Mouse (Mus musculus) E14TG2a.4 (cell line): Measurements from ENCODE around the gene Gm45213.
A peak's percentile ranks its signal among the peaks of the same experiment; 100 is the strongest.
"Not testable (repeated sequence)": the region's sequence is repeated elsewhere in the genome, so short reads cannot be mapped to it uniquely, and the experiment has no call there.

Experiments used
- H3K27me3 ChIP-seq: 2 replicates; pipeline ENCODE4 v1.6.1; 2014; ENCODE audit warnings: low read length, control low read depth; ENCODE audit not compliant: insufficient read depth
- H3K36me3 ChIP-seq: 2 replicates; pipeline ENCODE4 v1.6.1; 2014; ENCODE audit warnings: low read length, control low read depth; ENCODE audit not compliant: insufficient read depth
- H3K4me1 ChIP-seq: replicated peaks from 2 replicates; pipeline ENCODE4 v1.6.1; 2014; ENCODE audit warnings: low read depth, low read length, control low read depth
- H3K4me3 ChIP-seq: replicated peaks from 2 replicates; pipeline ENCODE4 v1.5.1; 2014; ENCODE audit warnings: mild to moderate bottlenecking, low read length
- H3K9me3 ChIP-seq: 2 replicates; pipeline ENCODE4 v1.6.1; 2014; ENCODE audit warnings: low read length, control low read depth
- CTCF ChIP-seq: conservative IDR thresholded peaks from 2 replicates; pipeline ENCODE4 v1.5.1; 2014; ENCODE audit warnings: low read length
- NANOG ChIP-seq: IDR thresholded peaks from 2 replicates; pipeline ENCODE4 v1.6.1; 2014; ENCODE audit warnings: borderline replicate concordance, low read length, mixed read lengths
- POU5F1 ChIP-seq: IDR thresholded peaks from 2 replicates; pipeline ENCODE4 v1.6.1; 2014; ENCODE audit warnings: low read length, borderline replicate concordance

Gene Gm45213

DNA sequence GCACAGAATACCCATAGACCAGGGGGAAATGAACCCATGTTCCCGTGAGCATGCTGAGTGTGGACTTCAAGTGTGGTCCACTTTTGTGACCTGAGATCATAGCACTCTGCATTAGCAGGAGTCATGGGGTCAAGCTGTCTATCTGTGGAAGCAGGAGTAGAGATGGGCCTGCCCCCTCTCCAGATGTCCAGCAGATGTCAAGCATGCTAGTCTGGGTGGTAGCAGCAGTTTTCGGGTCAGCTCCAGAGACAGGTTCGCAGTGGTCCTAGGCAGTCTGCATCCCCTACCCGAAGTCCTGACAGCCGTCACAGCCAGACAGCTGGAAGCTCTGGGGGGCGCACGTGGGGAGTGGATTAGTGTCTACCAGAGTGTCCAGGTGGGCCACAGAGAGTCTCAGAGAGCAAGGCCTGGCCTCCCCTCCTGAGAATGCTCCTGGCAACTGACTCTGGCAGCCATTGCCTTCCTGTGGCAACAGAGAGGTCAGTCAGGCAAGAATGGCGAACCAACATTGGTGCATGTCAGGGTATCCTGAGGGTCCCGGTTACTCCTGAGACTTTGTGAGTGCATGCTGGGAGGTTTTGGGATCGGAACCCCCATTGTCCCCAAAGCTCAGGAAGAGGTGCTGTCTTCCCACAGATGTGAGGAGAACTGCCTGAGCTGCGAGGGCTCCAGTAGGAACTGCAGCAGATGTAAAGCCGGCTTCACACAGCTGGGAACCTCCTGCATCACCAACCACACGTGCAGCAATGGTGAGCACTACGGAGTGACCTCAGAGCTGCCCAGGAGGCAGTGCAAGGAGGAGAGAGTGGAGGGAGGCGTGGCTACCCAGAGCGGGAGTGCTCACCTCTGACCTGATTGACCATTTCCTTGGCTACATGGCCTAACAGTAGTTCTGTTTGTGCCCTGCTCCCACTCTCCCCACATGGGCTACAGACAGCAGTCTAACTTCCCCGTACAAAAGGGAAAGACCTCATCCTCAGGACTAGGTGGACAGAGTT, 3.8 kb downstream of the Gm45213 start:
- H3K9me3 ChIP-seq: 0 out of 2 replicates have a peak, but pooled peaks cover under 1% of the 10 kb centered on the region
- no peak for TF ChIP-seq POU5F1
- peaks cover 51% of the 10 kb centered on the region for H3K36me3 ChIP-seq

DNA sequence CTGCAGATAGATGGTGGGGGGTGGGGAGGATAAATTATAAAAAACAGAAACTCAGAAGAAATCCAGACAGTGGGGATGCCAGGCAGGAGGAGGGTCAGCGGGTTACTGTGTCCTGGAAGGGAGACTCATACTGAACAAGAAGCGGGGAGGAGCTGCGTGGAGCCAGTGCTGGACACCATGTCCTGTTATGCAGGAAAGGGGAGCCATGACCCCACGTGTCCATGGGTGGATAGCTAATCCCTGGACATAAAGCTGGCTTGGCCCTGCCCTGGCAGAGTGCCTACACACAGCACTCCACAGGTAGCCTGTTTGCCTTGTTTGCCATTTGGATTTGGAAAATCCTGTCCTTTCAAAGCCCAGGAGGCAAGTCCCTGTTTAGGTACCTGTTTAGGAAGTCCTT, 4.6 kb downstream of the Gm45213 start:
- TF ChIP-seq POU5F1 (no peak), CTCF (no peak), NANOG (no peak)
- H3K36me3 ChIP-seq: peaks cover 51% of the 10 kb centered on the region

More for the DNA sequence above, 3.8 kb downstream of the Gm45213 start:
- H3K27me3 ChIP-seq: no peaks in the 10 kb centered on the region
- H3K4me3 ChIP-seq: no peak overlapping the region
- no peaks in the 10 kb centered on the region for H3K4me1 ChIP-seq

DNA sequence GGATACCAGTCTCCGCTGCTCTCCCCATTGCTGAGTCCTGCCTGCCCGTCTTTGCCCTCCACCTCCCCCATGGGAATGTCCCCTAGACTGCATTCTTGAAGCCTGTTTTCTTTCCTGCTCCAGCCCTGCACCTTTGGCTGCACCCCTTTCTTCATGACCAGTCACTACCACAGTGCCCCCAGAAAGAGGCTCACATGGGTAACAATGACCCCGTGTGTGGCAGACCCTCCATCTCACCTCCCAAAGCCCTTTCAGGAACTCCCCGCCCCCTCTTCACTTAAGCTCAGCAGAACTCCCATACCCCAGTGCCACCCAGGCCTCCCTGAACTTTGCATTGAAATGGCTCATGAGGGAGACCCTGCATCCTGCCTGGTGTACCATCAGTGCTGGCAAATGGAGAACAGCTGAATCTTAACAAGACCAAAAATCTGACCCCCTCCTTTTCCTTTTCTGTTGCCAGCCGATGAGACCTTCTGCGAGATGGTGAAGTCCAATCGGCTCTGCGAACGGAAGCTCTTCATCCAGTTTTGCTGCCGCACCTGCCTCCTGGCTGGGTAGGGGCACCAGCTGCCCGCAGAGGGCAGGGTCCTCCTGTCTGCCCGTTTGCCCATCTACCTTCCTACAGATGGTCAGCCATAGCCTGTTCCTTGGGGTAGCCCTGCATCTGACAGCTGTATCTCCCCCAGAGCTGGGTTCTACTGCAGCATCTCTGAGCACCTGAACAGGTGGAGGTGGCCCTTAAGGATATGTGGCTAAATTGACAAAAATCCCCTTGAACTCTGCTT, 5.2 kb downstream of the Gm45213 start:
- Histone ChIP-seq H3K27me3 (no peaks in the 10 kb centered on the region), H3K36me3 (peaks cover 46% of the 10 kb centered on the region), H3K9me3 (no peaks in the 10 kb centered on the region), H3K4me3 (no peak overlapping the region), H3K4me1 (no peaks in the 10 kb centered on the region)
- TF ChIP-seq POU5F1 (no peak), NANOG (no peak), CTCF (no peak)

More for the DNA sequence above, 4.6 kb downstream of the Gm45213 start:
- Histone ChIP-seq H3K27me3 (no peaks in the 10 kb centered on the region), H3K4me3 (no peak overlapping the region), H3K9me3 (no peaks in the 10 kb centered on the region), H3K4me1 (no peaks in the 10 kb centered on the region)

DNA sequence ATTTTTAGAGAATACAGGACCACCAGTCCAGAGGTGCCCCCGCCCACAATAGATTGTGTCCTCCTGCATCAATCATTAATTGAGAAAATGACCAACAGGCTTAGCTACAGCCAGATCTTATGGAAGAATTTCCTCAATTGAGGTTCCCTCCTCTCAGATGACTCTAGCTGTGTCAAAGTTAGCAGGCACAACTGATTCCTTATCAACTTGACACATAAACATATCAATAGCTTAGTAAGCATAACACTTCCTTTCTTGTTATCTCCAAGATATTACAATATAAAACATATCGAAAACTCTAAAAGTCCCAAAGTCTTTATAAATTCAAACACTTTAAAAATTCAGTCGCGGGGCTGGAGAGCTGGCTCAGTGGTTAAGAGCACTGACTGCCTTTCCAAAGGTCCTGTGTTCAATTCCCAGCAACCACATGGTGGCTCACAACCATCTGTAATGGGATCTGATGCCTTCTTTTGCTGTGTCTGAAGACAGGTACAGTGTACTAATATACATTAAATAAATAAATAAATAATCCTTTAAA, 10.6 kb downstream of the Gm45213 start:
- TF ChIP-seq CTCF: no peak
- Histone ChIP-seq H3K4me3 (no peak overlapping the region), H3K27me3 (no peaks in the 10 kb centered on the region), H3K9me3 (no peaks in the 10 kb centered on the region), H3K36me3 (peaks cover 12% of the 10 kb centered on the region), H3K4me1 (no peaks in the 10 kb centered on the region)

DNA sequence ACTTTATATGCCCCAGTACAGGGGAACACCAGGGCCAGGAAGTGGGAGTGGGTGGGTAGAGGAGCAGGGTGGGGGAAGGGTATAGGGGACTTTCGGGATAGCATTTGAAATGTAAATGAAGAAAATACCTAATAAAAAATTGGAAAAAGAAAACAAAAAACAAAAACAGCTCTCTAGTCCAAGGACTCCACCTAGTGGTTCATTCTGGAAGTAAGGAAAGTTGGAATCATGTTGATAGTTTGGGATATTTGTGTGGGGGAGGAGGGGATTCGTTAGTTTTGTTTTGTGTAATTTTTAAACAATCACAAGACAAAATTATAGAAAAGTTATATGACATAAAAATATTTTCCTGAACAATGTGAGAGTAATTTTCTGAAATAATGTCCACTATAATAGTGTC, 12.0 kb downstream of the Gm45213 start:
- not testable (repeated sequence) for H3K36me3 ChIP-seq, H3K4me1 ChIP-seq, H3K9me3 ChIP-seq, H3K4me3 ChIP-seq, H3K27me3 ChIP-seq
- TF ChIP-seq CTCF: peak; percentile 54

DNA sequence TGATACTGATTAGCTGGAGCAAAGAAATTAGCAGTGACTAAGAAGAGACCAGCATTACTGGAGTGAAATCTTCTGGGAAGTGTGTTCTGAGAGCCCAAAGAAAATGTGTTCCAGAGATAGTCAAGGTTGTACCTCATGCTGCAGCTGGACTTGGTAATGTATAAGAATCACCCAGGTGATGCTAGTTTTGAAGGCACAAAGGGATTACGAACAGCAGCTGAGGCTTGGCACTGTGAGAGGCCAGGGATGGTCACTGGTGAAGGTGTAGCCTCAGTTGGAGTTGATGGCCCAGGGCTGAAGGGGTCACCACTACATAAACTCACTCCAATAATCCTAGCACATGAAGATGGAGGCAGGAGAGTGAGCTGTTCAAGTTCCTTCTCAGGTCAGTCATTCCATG, 15.3 kb downstream of the Gm45213 start, which contains the start of gene Snrpa1:
Snrpa1 (plus strand) TSS at position 301 of the 400 bp plus-strand sequence.
- H3K36me3 ChIP-seq: peaks cover 18% of the 10 kb centered on the region
- H3K4me3 ChIP-seq: peak within 1 kb of the TSS; percentile 96
- H3K9me3 ChIP-seq: no peaks in the 10 kb centered on the region
- peaks cover 23% of the 10 kb centered on the region for H3K4me1 ChIP-seq
- H3K27me3 ChIP-seq: no peaks in the 10 kb centered on the region
- TF ChIP-seq POU5F1 (no peak), CTCF (no peak), NANOG (no peak)

DNA sequence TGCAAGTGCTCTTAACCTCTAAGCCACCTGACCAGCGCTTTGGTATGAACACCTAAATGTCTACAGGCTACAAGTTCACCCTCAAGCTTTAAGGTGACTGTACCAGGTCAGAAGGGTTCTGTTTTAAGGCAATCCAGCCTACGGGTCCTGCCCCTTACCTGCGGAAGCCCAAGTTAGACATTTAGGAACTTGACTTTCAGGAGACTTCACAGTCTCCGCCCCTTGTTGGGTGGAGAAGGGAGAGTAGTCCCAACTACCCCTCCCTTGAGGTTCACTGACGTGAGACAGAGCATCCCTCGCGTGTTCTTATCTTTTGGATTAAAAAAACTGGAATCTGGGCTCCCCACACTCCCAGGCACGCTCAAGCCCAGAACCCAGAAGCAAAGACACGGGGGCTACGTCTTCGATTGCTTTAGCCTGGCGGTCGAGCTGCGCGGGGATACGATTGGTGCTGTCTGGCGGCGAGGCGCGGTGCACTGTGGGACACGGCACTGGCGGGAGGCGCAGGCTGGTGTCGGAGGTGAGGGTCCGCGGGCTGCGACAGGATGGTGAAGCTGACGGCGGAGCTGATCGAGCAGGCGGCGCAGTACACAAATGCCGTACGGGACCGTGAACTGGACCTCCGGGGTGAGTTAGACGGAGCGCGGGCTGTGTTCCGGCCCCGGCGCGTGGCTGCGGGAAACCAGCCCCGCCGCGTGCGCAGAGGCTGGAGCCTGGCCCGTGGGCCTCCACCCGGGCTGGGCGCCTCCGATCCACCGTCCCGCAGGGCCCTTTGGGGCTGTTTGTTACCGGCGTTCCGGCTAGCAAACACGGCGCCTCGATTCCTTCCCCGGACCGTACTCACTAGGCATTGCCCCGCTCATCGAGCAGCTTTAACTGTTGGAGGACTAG, 16.9 kb downstream of the Gm45213 start:
- Histone ChIP-seq H3K9me3 (no peaks in the 10 kb centered on the region), H3K4me3 (peak overlapping the region; percentile 96), H3K27me3 (no peaks in the 10 kb centered on the region), H3K4me1 (peaks cover 23% of the 10 kb centered on the region), H3K36me3 (peaks cover 34% of the 10 kb centered on the region)
- no peak for TF ChIP-seq NANOG
- no peak for TF ChIP-seq POU5F1
- no peak for TF ChIP-seq CTCF

DNA sequence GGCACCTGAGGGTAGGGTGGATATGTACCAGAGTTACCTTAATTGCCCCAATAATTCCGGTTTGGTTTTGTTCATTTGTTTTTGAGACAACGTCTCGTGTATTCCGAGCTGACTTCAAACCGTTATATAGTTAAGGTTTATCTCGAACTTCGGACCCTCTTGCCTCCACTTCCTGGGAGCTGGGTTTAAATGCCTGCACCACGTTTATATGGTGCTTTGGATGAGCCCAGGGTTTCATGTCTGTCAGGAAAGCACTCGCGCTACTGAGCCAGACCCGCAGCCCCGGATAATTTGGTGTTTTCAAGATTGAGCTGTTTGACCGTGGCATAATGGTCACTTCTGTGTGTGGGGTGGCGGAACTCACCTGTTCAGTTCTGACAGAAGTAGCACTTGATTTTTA, 17.7 kb downstream of the Gm45213 start:
- no peaks in the 10 kb centered on the region for H3K27me3 ChIP-seq
- TF ChIP-seq CTCF (no peak), NANOG (no peak), POU5F1 (no peak)
- peaks cover 41% of the 10 kb centered on the region for H3K36me3 ChIP-seq
- H3K9me3 ChIP-seq: no peaks in the 10 kb centered on the region
- peak overlapping the region; percentile 96 for H3K4me3 ChIP-seq
- H3K4me1 ChIP-seq: peaks cover 23% of the 10 kb centered on the region
